Mouse (Mus musculus): ENCODE data around the gene Gm44973.
"Not testable (repeated sequence)": the region's sequence is repeated elsewhere in the genome, so short reads cannot be mapped to it uniquely, and the experiment has no call there.

Gene Gm44973

GRCm38 (mm10) chr7:5015118-5016001 lies at the start of gene Gm44973:
TSS of gene Gm44973 (plus strand) at chr7:5015496.
- DNase-seq, result peak; percentile 88

GRCm38 (mm10) chr7:4971068-4971467 lies 44.2 kb upstream of the Gm44973 start, which contains the start of gene Sbk3:
TSS of gene Sbk3 (minus strand) at chr7:4971168.
- no peak for DNase-seq

GRCm38 (mm10) chr7:4971710-4972109 lies 43.6 kb upstream of the Gm44973 start:
- no peak for DNase-seq

GRCm38 (mm10) chr7:4972321-4973047 lies 42.8 kb upstream of the Gm44973 start:
- no peak for DNase-seq

GRCm38 (mm10) chr7:4975455-4975854 lies 39.8 kb upstream of the Gm44973 start:
- DNase-seq, result no peak

- DNase-seq, result no peak
Observed at GRCm38 (mm10) chr7:4976832-4977231, 38.5 kb upstream of the Gm44973 start.

- DNase-seq, result no peak
Observed at GRCm38 (mm10) chr7:4988250-4988649, 27.0 kb upstream of the Gm44973 start.

GRCm38 (mm10) chr7:4993347-4993998 lies 21.8 kb upstream of the Gm44973 start:
- peak; percentile 37 for DNase-seq

- DNase-seq, result peak; percentile 41
Observed at GRCm38 (mm10) chr7:4993999-4994788, 21.1 kb upstream of the Gm44973 start.

GRCm38 (mm10) chr7:4995268-4996002 lies 19.9 kb upstream of the Gm44973 start:
- DNase-seq, result peak; percentile 20

- peak; percentile 93 for DNase-seq
Observed at GRCm38 (mm10) chr7:4996003-4996895, 19.0 kb upstream of the Gm44973 start, which contains the start of gene Zfp579. TSS of gene Zfp579 (minus strand) at chr7:4996158.

- no peak for DNase-seq
Observed at GRCm38 (mm10) chr7:4996934-4997333, 18.4 kb upstream of the Gm44973 start.

- DNase-seq, result no peak
Observed at GRCm38 (mm10) chr7:4999876-5000275, 15.4 kb upstream of the Gm44973 start.

GRCm38 (mm10) chr7:5002876-5003275 lies 12.4 kb upstream of the Gm44973 start:
- DNase-seq, result not testable (repeated sequence)

GRCm38 (mm10) chr7:5008229-5008628 lies 7.1 kb upstream of the Gm44973 start:
- DNase-seq, result no peak

- DNase-seq, result peak; percentile 28
Observed at GRCm38 (mm10) chr7:5012681-5013513, 2.4 kb upstream of the Gm44973 start.

GRCm38 (mm10) chr7:5014251-5015117 lies 812 bp upstream of the Gm44973 start, which contains the start of the genes Zfp524 and Fiz1:
TSS of gene Zfp524 (plus strand) at chr7:5014415.
TSS of gene Fiz1 (minus strand) at chr7:5014697.
- peak; percentile 94 for DNase-seq

- no peak for DNase-seq
Observed at GRCm38 (mm10) chr7:5016057-5016456, 761 bp downstream of the Gm44973 start.
